Mouse (Mus musculus): Measurements from ENCODE around the gene Piezo1. TPM values are rescaled to one million over a fixed set of nuclear protein-coding genes. Genes with fewer than 3 reads are reported as not detected.
A peak's percentile ranks its signal among the peaks of the same experiment; 100 is the strongest.

The Piezo1 gene
- polyA plus RNA-seq, 1 experiment: 59.4 TPM

- Histone ChIP-seq H3K4me1 (ENCODE audit: control insufficient read depth, insufficient read depth, low read length) (no peaks in the 10 kb centered on the region), H3K9ac (ENCODE audit: low read depth, poor library complexity, severe bottlenecking) (peak overlapping the region; percentile 93), H3K9me3 (replicated peaks; ENCODE audit: control insufficient read depth, insufficient read depth, low read length, poor library complexity, severe bottlenecking) (no peaks in the 10 kb centered on the region), H3K36me3 (ENCODE audit: control insufficient read depth, insufficient read depth, low read length, poor library complexity, severe bottlenecking) (peaks cover 23% of the 10 kb centered on the region), H3K4me3 (ENCODE audit: low read depth, low read length) (peak overlapping the region; percentile 67), H3K27ac (ENCODE audit: insufficient read depth, low read length) (no peak overlapping the region), H3K27me3 (ENCODE audit: control insufficient read depth, insufficient read depth, low read length, poor library complexity, severe bottlenecking) (no peaks in the 10 kb centered on the region)
- no peak for TF ChIP-seq POLR2A (IDR thresholded peaks at IDR 0.05; ENCODE audit: insufficient read depth, low read length)
- no peak for TF ChIP-seq EP300 (IDR thresholded peaks at IDR 0.05; ENCODE audit: insufficient read depth, low read depth, low read length)
- TF ChIP-seq CTCF (IDR thresholded peaks at IDR 0.05; ENCODE audit: low read depth, low read length): no peak
Observed at GRCm38 (mm10) chr8:122474951-122475560, 76.1 kb downstream of the Piezo1 start.

GRCm38 (mm10) chr8:122473911-122474421 is 77.2 kb downstream of the Piezo1 start:
- H3K36me3 ChIP-seq (ENCODE audit: control insufficient read depth, insufficient read depth, low read length, poor library complexity, severe bottlenecking): peaks cover 13% of the 10 kb centered on the region; the same call in 1 of the 2 replicates
- H3K27ac ChIP-seq (ENCODE audit: insufficient read depth, low read length): no peak overlapping the region
- H3K27me3 ChIP-seq (ENCODE audit: control insufficient read depth, insufficient read depth, low read length, poor library complexity, severe bottlenecking): no peaks in the 10 kb centered on the region
- TF ChIP-seq CTCF (IDR thresholded peaks at IDR 0.05; ENCODE audit: low read depth, low read length): no peak
- H3K4me1 ChIP-seq (ENCODE audit: control insufficient read depth, insufficient read depth, low read length): no peaks in the 10 kb centered on the region
- H3K9me3 ChIP-seq (replicated peaks; ENCODE audit: control insufficient read depth, insufficient read depth, low read length, poor library complexity, severe bottlenecking): no peaks in the 10 kb centered on the region
- no peak overlapping the region for H3K9ac ChIP-seq (ENCODE audit: low read depth, poor library complexity, severe bottlenecking)
- H3K4me3 ChIP-seq (ENCODE audit: low read depth, low read length): no peak overlapping the region

GRCm38 (mm10) chr8:122470691-122471090 is 80.4 kb downstream of the Piezo1 start:
- Histone ChIP-seq H3K4me3 (ENCODE audit: low read depth, low read length) (no peak overlapping the region), H3K27ac (ENCODE audit: insufficient read depth, low read length) (no peak overlapping the region), H3K9me3 (replicated peaks; ENCODE audit: control insufficient read depth, insufficient read depth, low read length, poor library complexity, severe bottlenecking) (no peaks in the 10 kb centered on the region), H3K27me3 (ENCODE audit: control insufficient read depth, insufficient read depth, low read length, poor library complexity, severe bottlenecking) (no peaks in the 10 kb centered on the region), H3K9ac (ENCODE audit: low read depth, poor library complexity, severe bottlenecking) (no peak overlapping the region), H3K36me3 (ENCODE audit: control insufficient read depth, insufficient read depth, low read length, poor library complexity, severe bottlenecking) (no peaks in the 10 kb centered on the region), H3K4me1 (ENCODE audit: control insufficient read depth, insufficient read depth, low read length) (no peaks in the 10 kb centered on the region)
- TF ChIP-seq POLR2A (IDR thresholded peaks at IDR 0.05; ENCODE audit: insufficient read depth, low read length) (no peak), EP300 (IDR thresholded peaks at IDR 0.05; ENCODE audit: insufficient read depth, low read depth, low read length) (no peak), CTCF (IDR thresholded peaks at IDR 0.05; ENCODE audit: low read depth, low read length) (no peak)

- TF ChIP-seq POLR2A (IDR thresholded peaks at IDR 0.05; ENCODE audit: insufficient read depth, low read length) (no peak), CTCF (IDR thresholded peaks at IDR 0.05; ENCODE audit: low read depth, low read length) (no peak), EP300 (IDR thresholded peaks at IDR 0.05; ENCODE audit: insufficient read depth, low read depth, low read length) (no peak)
- H3K36me3 ChIP-seq (ENCODE audit: control insufficient read depth, insufficient read depth, low read length, poor library complexity, severe bottlenecking): no peaks in the 10 kb centered on the region
Observed at GRCm38 (mm10) chr8:122469965-122470364, 81.2 kb downstream of the Piezo1 start.

GRCm38 (mm10) chr8:122469407-122469806 is 81.7 kb downstream of the Piezo1 start:
- TF ChIP-seq EP300 (IDR thresholded peaks at IDR 0.05; ENCODE audit: insufficient read depth, low read depth, low read length) (no peak), CTCF (IDR thresholded peaks at IDR 0.05; ENCODE audit: low read depth, low read length) (no peak), POLR2A (IDR thresholded peaks at IDR 0.05; ENCODE audit: insufficient read depth, low read length) (no peak)
- Histone ChIP-seq H3K27ac (ENCODE audit: insufficient read depth, low read length) (no peak overlapping the region), H3K36me3 (ENCODE audit: control insufficient read depth, insufficient read depth, low read length, poor library complexity, severe bottlenecking) (no peaks in the 10 kb centered on the region), H3K4me3 (ENCODE audit: low read depth, low read length) (no peak overlapping the region), H3K4me1 (ENCODE audit: control insufficient read depth, insufficient read depth, low read length) (no peaks in the 10 kb centered on the region), H3K27me3 (ENCODE audit: control insufficient read depth, insufficient read depth, low read length, poor library complexity, severe bottlenecking) (no peaks in the 10 kb centered on the region), H3K9me3 (replicated peaks; ENCODE audit: control insufficient read depth, insufficient read depth, low read length, poor library complexity, severe bottlenecking) (no peaks in the 10 kb centered on the region), H3K9ac (ENCODE audit: low read depth, poor library complexity, severe bottlenecking) (no peak overlapping the region)

More at GRCm38 (mm10) chr8:122469965-122470364, 81.2 kb downstream of the Piezo1 start:
- Histone ChIP-seq H3K27me3 (ENCODE audit: control insufficient read depth, insufficient read depth, low read length, poor library complexity, severe bottlenecking) (no peaks in the 10 kb centered on the region), H3K4me3 (ENCODE audit: low read depth, low read length) (no peak overlapping the region), H3K27ac (ENCODE audit: insufficient read depth, low read length) (no peak overlapping the region), H3K9me3 (replicated peaks; ENCODE audit: control insufficient read depth, insufficient read depth, low read length, poor library complexity, severe bottlenecking) (no peaks in the 10 kb centered on the region), H3K9ac (ENCODE audit: low read depth, poor library complexity, severe bottlenecking) (no peak overlapping the region), H3K4me1 (ENCODE audit: control insufficient read depth, insufficient read depth, low read length) (no peaks in the 10 kb centered on the region)

- Histone ChIP-seq H3K27me3 (ENCODE audit: control insufficient read depth, insufficient read depth, low read length, poor library complexity, severe bottlenecking) (no peaks in the 10 kb centered on the region), H3K27ac (ENCODE audit: insufficient read depth, low read length) (no peak overlapping the region), H3K36me3 (ENCODE audit: control insufficient read depth, insufficient read depth, low read length, poor library complexity, severe bottlenecking) (no peaks in the 10 kb centered on the region), H3K9me3 (replicated peaks; ENCODE audit: control insufficient read depth, insufficient read depth, low read length, poor library complexity, severe bottlenecking) (no peaks in the 10 kb centered on the region), H3K9ac (ENCODE audit: low read depth, poor library complexity, severe bottlenecking) (no peak overlapping the region), H3K4me3 (ENCODE audit: low read depth, low read length) (no peak overlapping the region), H3K4me1 (ENCODE audit: control insufficient read depth, insufficient read depth, low read length) (peaks cover 1% of the 10 kb centered on the region)
- no peak for TF ChIP-seq POLR2A (IDR thresholded peaks at IDR 0.05; ENCODE audit: insufficient read depth, low read length)
- TF ChIP-seq EP300 (IDR thresholded peaks at IDR 0.05; ENCODE audit: insufficient read depth, low read depth, low read length): no peak
- no peak for TF ChIP-seq CTCF (IDR thresholded peaks at IDR 0.05; ENCODE audit: low read depth, low read length)
Observed at GRCm38 (mm10) chr8:122467816-122468215, 83.3 kb downstream of the Piezo1 start.
